Mouse (Mus musculus) olfactory bulb, adult 2 months (tissue): ENCODE measurements around the gene Zbtb22.

Source experiments
- CTCF ChIP-seq: fragments of 200-500 bp; IDR thresholded peaks from 2 replicates; pipeline ENCODE4 v1.5.1; 2012; ENCODE audit warnings: low read depth, mild to moderate bottlenecking, low read length, moderate library complexity; ENCODE audit not compliant: insufficient read depth
- POLR2A ChIP-seq: fragments of 200-500 bp; IDR thresholded peaks from 2 replicates; pipeline ENCODE4 v1.6.1; 2012; ENCODE audit warnings: mild to moderate bottlenecking, low read depth, low read length, moderate library complexity; ENCODE audit not compliant: insufficient read depth

DNA sequence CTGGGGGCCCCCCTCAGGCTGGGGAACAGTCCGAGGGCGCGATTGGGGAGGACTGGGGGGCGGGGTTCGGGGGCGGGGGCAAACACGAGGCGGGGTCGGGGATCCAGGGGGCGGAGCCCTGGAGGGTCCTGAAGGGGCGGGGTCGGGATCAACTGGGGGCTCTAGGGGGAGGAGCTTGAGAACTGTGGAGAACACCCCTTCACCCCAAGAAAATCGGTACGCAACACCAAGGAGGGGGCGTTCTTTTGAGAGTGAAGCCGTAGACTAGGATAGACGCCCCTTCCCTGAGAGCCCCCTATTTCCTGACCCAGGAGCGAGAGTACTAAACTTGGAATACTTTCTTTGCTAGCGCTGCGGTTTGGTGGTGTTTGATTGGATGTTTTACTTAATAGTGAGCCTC, 590 bp downstream of the Zbtb22 start:
- no peak for TF ChIP-seq CTCF
- no peak for TF ChIP-seq POLR2A
